Mouse (Mus musculus) ES-E14 (cell line): ENCODE measurements around the gene Grtp1.

ENCODE experiments used
- CHD2 ChIP-seq: IDR thresholded peaks from 2 replicates; pipeline ENCODE4 v1.6.1; 2014; ENCODE audit warnings: mild to moderate bottlenecking, low read depth, low read length, inconsistent platforms
- MAFK ChIP-seq: IDR thresholded peaks from 2 replicates; pipeline ENCODE4 v1.6.1; 2014; ENCODE audit warnings: mild to moderate bottlenecking, low read depth, low read length, inconsistent platforms; ENCODE audit not compliant: insufficient read depth
- ZC3H11A ChIP-seq: IDR thresholded peaks from 2 replicates; pipeline ENCODE4 v1.6.1; 2012; ENCODE audit warnings: low read depth, mild to moderate bottlenecking, inconsistent platforms, low read length, borderline replicate concordance
- ZNF384 ChIP-seq: IDR thresholded peaks from 2 replicates; pipeline ENCODE4 v1.6.1; 2012; ENCODE audit warnings: low read depth, low read length, inconsistent platforms

- TF ChIP-seq ZC3H11A (no peak), MAFK (no peak), CHD2 (no peak), ZNF384 (no peak)
Measured at GRCm38 (mm10) chr8:13240691-13241090, 40.3 kb upstream of the Grtp1 start.
